Mouse (Mus musculus) kidney, adult 2 months (tissue): Measurements from ENCODE around the gene Zfp791.

Experiments used
- CTCF ChIP-seq: fragments of 200-500 bp; conservative IDR thresholded peaks from 2 replicates; pipeline ENCODE4 v1.5.1; 2011; ENCODE audit warnings: low read depth, mild to moderate bottlenecking, control low read depth, low read length, moderate library complexity, mixed read lengths; ENCODE audit not compliant: insufficient read depth, insufficient read length
- POLR2A ChIP-seq: fragments of 200-500 bp; IDR thresholded peaks from one replicate; pipeline ENCODE4 v1.6.1; 2011; ENCODE audit warnings: low read depth, low read length, control low read depth

DNA sequence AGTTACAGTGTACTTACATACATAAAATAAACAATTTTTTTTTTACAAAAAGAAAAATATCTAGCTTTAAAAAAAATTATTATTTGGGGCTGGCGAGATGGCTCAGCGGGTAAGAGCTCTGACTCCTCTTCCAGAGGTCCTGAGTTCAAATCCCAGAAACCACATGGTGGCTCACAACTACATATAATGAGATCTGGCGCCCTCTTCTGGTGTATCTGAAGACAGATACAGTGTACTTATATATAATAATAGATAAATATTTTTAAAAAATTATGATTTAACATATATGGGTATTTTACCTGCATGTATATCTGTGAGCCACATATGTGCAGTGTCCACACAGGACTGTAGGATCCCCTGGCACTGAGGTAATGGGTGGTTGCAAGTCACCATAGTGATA is 36.7 kb downstream of the Zfp791 start:
- TF ChIP-seq CTCF (no peak), POLR2A (no peak)
